Mouse (Mus musculus): ENCODE data around the gene Egfem1.

GRCm38 (mm10) chr3:29366907-29367306 is 285.1 kb downstream of the Egfem1 start:
- TF ChIP-seq CTCF (IDR thresholded peaks at IDR 0.05; ENCODE audit: insufficient read depth, low read length) (no peak), POLR2A (IDR thresholded peaks at IDR 0.05; ENCODE audit: borderline replicate concordance, extremely low read depth, low read depth, low read length) (no peak)

Measured in lung, adult 2 months (tissue).